Mouse (Mus musculus) CD8-positive naive resting alpha-beta T cell, adult 57 days (primary cell): ENCODE data around the gene Gimap7. TPM values are rescaled to one million over a fixed set of nuclear protein-coding genes. Genes with fewer than 3 reads are reported as not detected.

Source experiments
- total RNA-seq: library from RNA; stranded (reverse); gene quantifications from one replicate; pipeline ENCODE4 v1.2.4, GENCODE M21; 2023

The Gimap7 gene
- 33.3 TPM for total RNA-seq

GRCm38 (mm10) chr6:48718455-48718854, at the start of gene Gimap7, which contains the start of gene Gm28053:
Gene Gimap7 (plus strand): TSS chr6:48718621.
Gene Gm28053 (plus strand): TSS chr6:48718607.

DNA sequence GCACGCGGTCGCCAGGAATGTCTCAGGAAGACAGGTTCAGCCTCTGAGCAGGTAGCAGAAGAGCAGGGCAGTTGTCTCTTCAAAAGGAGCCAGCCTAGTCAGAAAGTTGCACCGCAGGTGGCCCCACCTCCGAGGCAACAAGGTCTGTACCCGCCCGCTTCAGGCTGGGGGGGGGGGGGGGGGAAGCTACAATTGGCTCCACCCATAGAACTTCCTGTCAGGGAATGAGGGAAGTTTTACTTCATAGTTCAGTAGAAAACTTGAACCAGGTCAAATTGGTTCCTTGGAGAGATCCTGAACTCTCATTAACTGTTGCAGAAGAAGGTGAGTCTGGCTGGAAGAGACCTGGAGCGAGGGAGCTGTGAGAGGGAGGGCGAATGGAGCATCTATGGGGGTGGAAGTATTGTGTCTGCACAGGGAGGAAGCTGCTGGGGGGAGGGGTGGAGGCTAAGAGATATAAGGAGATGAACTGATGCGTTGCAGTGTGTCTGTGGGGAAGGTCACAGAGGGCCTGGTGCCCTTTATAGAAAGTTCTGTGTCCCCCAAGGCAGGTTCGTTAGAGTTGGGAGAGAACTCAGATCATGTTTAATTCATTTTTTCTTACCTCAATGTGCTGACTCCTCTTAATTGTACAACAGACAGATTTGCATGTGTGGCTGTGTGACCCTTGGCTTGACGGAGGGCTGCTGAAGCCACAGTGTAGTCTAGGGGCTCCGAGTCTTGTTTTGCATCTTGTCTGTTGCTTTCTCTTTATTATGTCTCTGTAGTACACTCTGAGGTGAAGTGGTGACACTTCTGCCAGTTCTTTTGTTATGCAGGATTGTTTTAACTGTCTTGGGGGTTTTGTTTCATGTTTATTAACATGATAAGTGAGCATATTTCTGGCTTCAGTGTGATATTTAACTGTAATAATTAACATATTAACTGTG, 42.2 kb upstream of the Gimap7 start, which contains the start of gene Gimap9:
Gene Gimap9, plus strand, starts transcription at position 199 of the 929 bp plus-strand sequence.

GRCm38 (mm10) chr6:48684319-48684718, 34.1 kb upstream of the Gimap7 start, which contains the start of gene Gimap4:
Gene Gimap4 (plus strand): TSS chr6:48684549.

DNA sequence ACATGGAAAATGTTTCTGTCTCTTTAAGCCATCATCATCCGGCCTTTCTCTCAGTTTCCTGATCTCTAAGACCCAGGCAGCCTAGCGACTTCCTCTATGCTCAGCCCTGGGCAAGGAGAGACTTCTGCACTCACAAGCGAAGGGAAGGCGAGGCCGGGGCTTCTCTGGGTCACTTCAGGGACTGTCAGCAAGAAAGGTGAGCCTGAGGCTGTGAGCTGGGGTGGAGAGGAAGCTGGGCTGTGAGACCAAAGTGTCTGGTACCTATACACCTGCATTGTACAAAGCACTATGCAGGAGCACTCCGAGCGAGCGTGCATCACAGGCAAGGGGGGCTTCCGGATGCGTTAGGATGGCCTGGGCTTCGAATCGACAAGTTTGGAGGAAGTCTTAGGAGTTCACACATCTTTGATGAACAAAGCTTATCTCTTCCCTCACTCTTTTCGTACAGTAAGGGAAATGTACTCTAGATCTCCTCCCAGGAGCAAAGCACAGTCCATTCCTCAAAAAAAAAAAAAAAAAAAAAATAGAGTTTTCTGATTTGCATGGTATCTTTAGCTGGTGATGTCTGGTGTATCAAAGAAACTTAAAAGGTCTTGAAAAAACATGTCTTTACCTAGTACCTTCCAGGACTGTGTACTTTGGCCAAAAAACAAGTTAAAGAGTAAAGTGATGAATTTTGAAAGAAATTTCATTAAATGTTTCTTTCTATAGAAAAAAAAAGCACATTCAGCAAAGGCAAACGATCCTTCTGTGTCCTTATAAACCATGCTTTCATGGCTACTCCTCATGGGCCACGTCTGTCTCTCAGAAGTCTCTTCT, 20.7 kb downstream of the Gimap7 start, which contains the start of gene Gimap1:
Gene Gimap1, plus strand, starts transcription at position 94 of the 819 bp plus-strand sequence.

GRCm38 (mm10) chr6:48745959-48746889, 27.8 kb downstream of the Gimap7 start, which contains the start of gene Gimap5:
Gene Gimap5 (plus strand): TSS chr6:48746197.

GRCm38 (mm10) chr6:48770696-48771095, 52.3 kb downstream of the Gimap7 start, which contains the start of gene Gimap3:
Gene Gimap3 (minus strand): TSS chr6:48770851.

Other genes with a start within 250 kb of the Gimap7 start
- gene Atp6v0e2, start 181.0 kb upstream of the Gimap7 start, total RNA-seq: 0.61 TPM
- gene Lrrc61, start 163.8 kb upstream of the Gimap7 start, total RNA-seq: 51.7 TPM
- gene Rarres2, start 145.8 kb upstream of the Gimap7 start, total RNA-seq: not detected
- not detected for gene Gm45021, start 129.0 kb upstream of the Gimap7 start, total RNA-seq
- 1.7 TPM for gene Repin1, start 124.7 kb upstream of the Gimap7 start, total RNA-seq
- not detected for gene Gm44965, start 124.7 kb upstream of the Gimap7 start, total RNA-seq
- 5.0 TPM for gene Zfp775, start 116.6 kb upstream of the Gimap7 start, total RNA-seq
- gene AI854703, start 91.9 kb upstream of the Gimap7 start, total RNA-seq: 0.77 TPM
- 126 TPM for gene Gimap8, start 71.4 kb upstream of the Gimap7 start, total RNA-seq
- gene Gimap9, start 42.5 kb upstream of the Gimap7 start, total RNA-seq: 157 TPM
- gene Gimap4, start 34.1 kb upstream of the Gimap7 start, total RNA-seq: 194 TPM
- gene Gimap6, start 10.4 kb upstream of the Gimap7 start, total RNA-seq: 1,380 TPM
- gene Gm28053, start within 50 bp of the Gimap7 start, total RNA-seq: 19.7 TPM
- gene Gimap1, start 20.4 kb downstream of the Gimap7 start, total RNA-seq: 115 TPM
- 161 TPM for gene Gimap5, start 27.6 kb downstream of the Gimap7 start, total RNA-seq
- gene Gimap3, start 52.2 kb downstream of the Gimap7 start, total RNA-seq: 406 TPM
- 2.6 TPM for gene Tmem176a, start 122.3 kb downstream of the Gimap7 start, total RNA-seq
- 9.1 TPM for gene Tmem176b, start 122.9 kb downstream of the Gimap7 start, total RNA-seq
- gene Aoc1, start 154.3 kb downstream of the Gimap7 start, total RNA-seq: not detected
- gene 1600015I10Rik, start 211.3 kb downstream of the Gimap7 start, total RNA-seq: not detected